Mouse (Mus musculus) heart, postnatal 4 days (tissue): ENCODE results near the gene Ccnh. TPM values are rescaled to one million over a fixed set of nuclear protein-coding genes. Genes with fewer than 3 reads are reported as not detected.
"Not testable (repeated sequence)": the region's sequence is repeated elsewhere in the genome, so short reads cannot be mapped to it uniquely, and the experiment has no call there.

Experiments
- DNase-seq: peaks from one replicate; pipeline ENCODE4 v3.0.0; 2021
- total RNA-seq, 2 experiments: library from RNA; stranded (reverse); gene quantifications; 2 replicates each; pipeline ENCODE4 v1.2.3; 2021

Ccnh gene
- 10 to 100 TPM; 28.5 to 32.3 TPM for total RNA-seq

DNA sequence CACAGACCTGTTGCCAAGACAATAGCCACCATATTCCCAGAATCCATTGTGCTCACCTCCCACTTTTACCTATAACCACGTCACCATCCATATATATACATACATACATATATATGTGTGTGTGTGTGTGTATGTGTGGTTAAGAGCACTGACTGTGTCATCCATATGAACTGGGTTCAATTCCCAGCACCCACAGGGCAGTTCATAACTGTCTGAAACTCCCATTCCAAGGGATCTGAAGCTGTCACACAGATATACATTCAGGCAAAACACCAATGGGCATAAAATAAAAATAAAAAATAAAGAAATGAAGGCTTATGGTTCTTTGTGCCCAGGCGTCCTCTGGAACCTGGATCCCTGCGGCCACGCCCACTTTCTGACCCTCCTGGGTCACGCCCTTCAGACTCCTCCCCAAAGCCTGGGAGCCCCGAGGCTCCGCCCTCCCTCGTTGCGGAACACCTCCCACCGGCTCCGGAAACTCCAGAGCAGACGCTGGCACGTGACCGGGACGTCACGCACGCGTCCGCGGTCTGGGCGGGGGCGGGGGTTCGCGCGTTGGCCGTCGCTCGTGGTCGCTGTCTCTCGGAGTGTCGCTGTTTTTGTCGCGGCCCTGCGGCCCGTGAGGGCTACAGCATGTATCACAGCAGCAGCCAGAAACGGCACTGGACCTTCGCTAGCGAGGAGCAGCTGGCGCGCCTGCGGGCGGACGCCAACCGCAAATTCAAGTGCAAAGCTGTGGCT, at the start of gene Ccnh:
TSS of gene Ccnh (plus strand) at position 506 of the 741 bp plus-strand sequence.
- peak; percentile 94 for DNase-seq

DNA sequence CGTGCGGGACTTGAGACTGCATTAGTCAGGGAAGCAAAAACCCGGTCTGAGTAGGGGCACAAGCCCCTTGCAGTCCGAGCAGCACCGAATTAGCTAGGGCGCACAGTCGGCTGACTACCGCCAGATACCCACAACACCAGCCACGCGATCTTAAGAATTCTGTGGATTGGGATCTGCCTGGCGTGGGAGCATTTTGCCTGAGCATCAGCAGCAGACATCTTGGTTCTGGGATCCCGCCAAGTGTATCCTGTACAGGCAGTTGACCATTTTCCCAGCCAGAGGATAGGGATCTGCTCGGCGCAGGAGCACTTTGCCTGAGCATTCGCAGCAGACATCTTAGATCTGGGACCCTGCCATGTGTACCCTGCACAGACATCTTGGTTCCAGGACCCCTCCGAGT, 45.8 kb upstream of the Ccnh start:
- not testable (repeated sequence) for DNase-seq

DNA sequence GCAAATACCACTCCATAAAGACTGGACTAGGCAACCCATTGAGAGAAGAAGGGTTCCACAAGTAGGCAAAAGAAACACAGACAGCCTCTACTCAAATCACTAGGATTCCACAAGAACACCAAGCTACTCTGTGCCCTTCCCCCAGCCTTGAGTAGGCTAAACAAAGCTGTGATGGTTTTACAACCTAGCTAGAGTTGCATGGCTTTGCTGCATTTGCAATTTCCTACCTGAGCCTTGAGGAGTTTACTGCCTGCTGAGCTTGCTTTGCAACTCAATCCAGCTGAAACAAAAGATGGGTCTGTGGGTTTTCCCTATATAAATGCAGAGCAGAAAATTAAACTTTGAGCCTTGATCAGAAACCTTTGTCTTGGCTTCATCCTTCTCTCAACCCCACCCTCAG, 42.7 kb upstream of the Ccnh start:
- DNase-seq: no peak

DNA sequence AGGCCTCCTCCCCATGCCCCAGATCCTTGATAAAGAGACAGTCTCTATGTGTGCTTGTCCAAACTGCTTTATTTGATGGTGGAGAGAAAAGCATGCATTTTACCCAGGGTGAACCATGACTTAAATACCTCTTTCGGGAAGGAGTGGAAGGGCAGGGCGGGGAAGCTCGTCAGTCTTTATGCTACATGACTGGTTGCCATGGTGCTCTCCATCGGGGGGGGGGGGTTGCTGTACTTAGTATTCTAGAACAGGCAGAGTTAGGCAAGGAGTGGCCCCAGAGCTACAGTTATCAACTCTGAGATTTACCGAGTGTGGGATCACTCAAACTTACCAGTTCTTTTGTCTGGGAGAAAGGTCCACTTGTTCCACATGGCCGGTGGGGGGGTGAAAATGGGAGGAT, 34.5 kb upstream of the Ccnh start:
- no peak for DNase-seq

DNA sequence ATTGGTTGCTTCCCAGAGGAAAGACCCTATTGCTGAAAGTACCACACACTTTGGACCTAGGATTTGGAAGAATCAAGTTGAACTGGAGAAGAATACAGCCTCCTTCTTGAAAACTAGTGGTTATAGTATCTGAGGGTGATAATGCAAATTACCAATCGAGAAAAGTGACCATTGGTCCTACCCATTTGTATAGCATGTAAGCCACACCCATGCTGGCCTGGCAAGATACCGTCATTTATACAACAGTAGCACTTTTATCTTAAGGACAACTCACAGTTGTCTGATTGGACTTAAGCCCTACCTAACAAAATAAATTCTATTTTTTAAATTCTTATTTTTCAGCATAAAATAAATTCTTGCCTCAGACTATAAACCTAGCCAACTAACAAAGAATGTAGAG, 29.2 kb upstream of the Ccnh start:
- no peak for DNase-seq

DNA sequence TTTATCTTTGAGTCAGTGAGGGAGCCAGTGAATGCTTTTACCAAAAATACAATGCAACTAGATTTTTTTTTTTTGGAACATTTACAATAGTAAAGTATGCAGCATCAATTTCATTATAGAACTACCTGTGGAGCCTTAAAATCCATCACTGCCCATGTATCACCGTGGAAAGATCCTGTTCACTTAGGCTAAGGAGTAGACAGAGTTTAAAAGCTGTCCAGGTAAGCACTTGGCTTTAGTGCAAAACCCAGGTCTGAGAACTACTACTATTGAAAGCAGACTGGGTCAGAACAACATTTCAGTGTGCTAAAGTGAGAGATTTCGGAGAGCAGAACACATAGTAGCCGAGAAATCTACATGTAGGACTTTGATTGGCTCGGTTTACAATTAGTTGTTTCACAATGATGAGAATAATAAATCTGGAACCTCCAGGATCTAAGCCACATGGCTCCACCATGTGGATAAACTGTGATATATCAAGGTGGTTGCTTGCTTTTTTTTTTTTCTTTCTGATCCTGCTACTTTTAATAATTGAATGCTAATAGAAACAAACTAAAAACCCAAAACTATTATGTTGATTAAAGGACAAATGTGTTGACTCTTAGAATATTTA, 24.6 kb upstream of the Ccnh start:
- DNase-seq: no peak

DNA sequence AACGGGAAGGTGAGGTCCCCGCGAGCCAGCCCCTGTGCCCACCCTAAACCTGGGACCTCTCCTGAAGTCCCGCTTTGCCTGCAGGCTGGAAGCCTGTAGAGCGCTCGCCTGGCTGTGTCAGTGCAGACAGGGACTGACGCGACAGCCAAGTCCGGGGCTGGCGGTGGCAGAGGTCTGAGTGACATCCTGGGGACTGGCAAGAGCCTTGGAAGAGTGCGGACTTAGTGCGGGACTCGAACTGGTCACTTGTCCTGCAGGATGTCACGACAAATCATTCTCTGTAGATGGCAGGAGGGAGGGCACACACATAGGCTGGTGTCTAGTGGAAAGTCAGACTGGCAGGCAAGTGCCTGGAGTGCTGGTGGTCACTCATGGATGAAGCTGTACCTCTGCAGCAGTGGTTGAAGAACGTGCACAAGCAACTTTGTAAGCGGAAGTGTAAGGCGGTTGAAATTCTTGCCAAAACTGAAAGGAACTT, 475 bp downstream of the Ccnh start:
- peak; percentile 55 for DNase-seq

DNA sequence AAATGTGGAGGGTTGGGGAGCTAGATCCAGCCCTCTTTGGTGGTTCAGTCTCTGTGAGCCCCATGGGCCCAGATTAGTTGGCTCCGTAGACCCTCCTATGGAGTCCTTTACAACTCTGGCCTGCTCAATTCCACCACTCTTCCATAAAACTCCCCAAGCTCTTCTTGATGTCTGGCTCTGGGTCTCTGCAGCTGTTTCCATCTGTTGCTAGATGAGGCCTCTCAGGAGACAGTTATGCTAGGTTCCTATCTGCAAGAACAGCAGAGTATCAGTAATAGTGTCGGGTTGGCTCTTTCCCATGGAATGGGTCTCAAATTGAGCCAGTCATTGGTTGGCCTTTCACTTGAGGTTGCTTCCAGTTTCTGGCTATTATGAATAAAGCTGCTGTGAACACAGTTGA, 2.0 kb downstream of the Ccnh start:
- no peak for DNase-seq

DNA sequence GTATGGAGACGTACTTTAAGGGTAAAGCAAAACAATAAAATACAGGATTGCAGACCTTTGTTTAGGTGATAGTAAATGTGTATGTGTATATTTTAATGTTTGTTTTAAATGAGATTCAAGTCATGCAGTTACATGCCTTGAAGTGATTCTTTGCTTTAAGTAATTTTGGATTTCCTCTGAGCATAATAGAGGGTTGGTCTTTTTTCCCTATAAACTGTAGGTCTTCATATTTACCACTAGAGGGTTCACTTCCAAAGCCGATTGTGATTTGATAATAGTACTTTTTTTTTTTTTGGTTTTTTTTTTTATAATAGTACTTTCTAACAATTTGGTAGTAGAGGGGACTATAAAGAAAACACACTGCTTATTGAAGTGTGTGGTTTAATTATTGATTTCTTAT, 18.3 kb downstream of the Ccnh start:
- no peak for DNase-seq

DNA sequence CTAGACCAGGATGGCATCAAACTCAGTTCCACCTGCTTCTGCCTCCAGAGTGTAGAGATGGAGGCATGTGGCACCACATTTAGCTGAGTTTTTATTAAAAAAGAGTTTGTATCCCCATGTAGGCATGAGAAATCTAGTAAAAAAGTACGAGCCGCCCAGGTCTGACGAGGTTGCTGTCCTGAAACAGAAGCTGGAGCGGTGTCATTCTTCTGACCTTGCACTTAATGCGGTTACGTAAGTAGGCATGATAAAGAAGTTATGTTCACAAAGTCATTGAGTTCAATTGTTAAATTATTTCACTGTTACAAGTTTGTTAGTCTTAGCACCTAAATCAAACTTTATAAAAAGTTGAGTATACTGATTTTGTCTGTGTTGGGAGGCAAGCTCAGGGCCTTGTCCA, 19.4 kb downstream of the Ccnh start:
- DNase-seq: no peak

DNA sequence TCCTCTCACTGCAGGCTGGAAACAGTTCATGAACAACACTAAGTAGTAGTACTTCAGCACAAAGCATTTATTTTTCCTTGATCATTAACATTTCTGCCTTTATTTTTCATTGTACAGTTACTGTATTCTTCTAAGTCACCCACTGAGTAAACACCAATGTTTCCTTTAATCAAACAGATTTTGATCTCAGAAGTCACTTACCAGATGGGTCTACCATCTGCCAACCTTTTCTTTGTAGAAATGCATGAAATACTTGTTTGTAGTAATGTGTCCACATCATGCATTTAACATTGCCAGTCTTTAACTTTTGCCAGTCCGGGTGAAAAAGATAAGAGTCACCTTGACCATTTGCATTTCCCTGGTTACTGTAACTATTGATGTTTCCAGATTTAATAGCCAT, 21.1 kb downstream of the Ccnh start:
- no peak for DNase-seq

DNA sequence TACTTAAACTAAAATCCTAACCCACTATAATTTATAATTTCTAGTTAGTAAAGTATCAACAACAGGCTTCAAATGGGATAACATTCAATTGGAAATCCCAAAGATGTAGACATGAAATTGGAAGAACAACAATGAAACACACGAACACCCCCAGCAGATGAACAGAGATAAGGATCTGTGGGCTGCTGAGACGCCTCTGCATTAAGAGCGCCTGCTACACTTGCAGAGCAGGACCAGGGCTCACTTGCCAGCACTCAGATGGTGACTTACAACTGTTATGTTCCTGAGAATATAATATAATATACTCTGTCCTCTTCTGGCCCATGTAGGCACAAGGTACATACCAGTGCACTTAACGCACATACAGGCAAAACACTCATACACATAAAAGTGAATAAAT, 29.4 kb downstream of the Ccnh start:
- DNase-seq: no peak

DNA sequence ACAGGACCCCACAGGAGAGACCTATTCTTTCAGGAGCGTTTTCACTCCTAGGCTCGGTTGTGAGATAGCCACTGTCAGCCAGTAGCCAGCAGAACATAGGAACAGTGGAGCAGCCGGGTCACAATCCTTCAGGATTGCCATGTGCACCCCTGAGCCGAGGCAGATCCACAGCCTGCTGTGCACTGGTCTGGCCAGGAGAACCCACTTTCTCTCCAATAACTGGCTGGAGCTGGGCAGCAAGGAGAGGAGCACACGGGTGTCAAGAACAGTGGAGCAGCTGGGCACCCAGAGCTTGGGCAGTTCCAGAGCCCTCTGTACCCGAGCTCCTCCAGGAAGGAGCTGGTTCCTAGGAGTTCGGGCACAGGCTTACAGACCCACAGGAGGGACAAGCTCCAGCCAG, 49.6 kb downstream of the Ccnh start:
- no peak for DNase-seq

Other genes starting within 250 kb of the Ccnh start
- 10 to 100 TPM; 48.1 to 49.6 TPM for gene Rasa1, start 99.7 kb downstream of the Ccnh start, total RNA-seq